ENCODE assay signal across 11 mouse cellular contexts in the genomic region with DNA sequence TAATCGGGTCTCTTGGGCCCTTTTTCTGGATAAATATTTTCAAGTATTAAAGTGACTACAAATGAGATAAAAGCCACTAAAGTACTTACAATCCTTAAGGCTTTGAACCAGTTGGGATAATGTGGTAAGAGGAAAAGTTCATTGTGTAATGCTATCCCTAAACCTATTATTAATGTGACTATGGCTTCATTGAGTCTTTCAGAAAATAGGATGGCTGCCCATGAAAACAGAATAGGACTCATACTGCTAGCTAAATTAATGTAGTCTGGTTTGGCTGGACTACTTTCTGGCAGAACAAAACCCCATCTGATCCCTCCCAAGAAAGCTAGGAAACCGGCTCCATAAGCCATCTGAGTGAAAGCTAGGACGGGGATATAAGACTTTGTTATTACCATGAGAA.
"Had no signal": no experiment of that assay in that cellular context is flagged by ENCODE, and none has a peak within 500 bp of the region (broad histone marks: within the 10 kb centered on the region; RNA-seq: fewer than 3 reads in every experiment).

No protein-coding gene starts in this region.

- DNase-seq: left cerebral cortex, postnatal 4 days; liver, embryonic 13.5 days; liver, postnatal 0 days; lung, adult 18-20 months; lung, adult 2 months; lung, embryonic 14.5 days; lung, postnatal 10 days; lung, postnatal 14 days; lung, postnatal 36 days; lung, postnatal 4 days; midbrain, embryonic 14.5 days had no signal
